Mouse (Mus musculus) heart, adult 2 months (tissue): ENCODE data around the gene Agap1. TPM values are rescaled to one million over a fixed set of nuclear protein-coding genes. Genes with fewer than 3 reads are reported as not detected.

Experiments
- DNase-seq, 2 experiments: peaks; one replicate each; pipeline ENCODE4 v3.0.0; 2021
- H3K27ac ChIP-seq: fragments of 200-600 bp; 2 replicates; pipeline ENCODE4 v1.8.1; 2022
- H3K27me3 ChIP-seq: fragments of 200-500 bp; 2 replicates; pipeline ENCODE4 v1.6.1; 2012; ENCODE audit warnings: mild to moderate bottlenecking, low read length, inconsistent platforms, mixed read lengths; ENCODE audit not compliant: control insufficient read depth, insufficient read depth
- H3K36me3 ChIP-seq: fragments of 200-500 bp; 2 replicates; pipeline ENCODE4 v1.6.1; 2012; ENCODE audit warnings: low read length, inconsistent platforms; ENCODE audit not compliant: control insufficient read depth, insufficient read depth
- H3K4me1 ChIP-seq: fragments of 200-500 bp; 2 replicates; pipeline ENCODE4 v1.6.1; 2011; ENCODE audit warnings: low read length; ENCODE audit not compliant: control insufficient read depth, insufficient read depth
- H3K4me3 ChIP-seq: fragments of 200-600 bp; 2 replicates; pipeline ENCODE4 v1.8.1; 2022
- H3K79me2 ChIP-seq: fragments of 200-500 bp; replicated peaks from 2 replicates; pipeline ENCODE4 v1.6.1; 2012; ENCODE audit warnings: mild to moderate bottlenecking, inconsistent platforms, low read length, moderate library complexity, mixed read lengths; ENCODE audit not compliant: control insufficient read depth, insufficient read depth
- H3K9ac ChIP-seq: fragments of 200-500 bp; 2 replicates; pipeline ENCODE4 v1.6.1; 2012; ENCODE audit warnings: low read depth, mild to moderate bottlenecking, control low read depth, inconsistent platforms, low read length, mixed read lengths
- CTCF ChIP-seq: fragments of 200-600 bp; IDR thresholded peaks from 2 replicates; pipeline ENCODE4 v1.8.1; 2022; ENCODE audit warnings: antibody characterized with exemption, mild to moderate bottlenecking, moderate library complexity
- EP300 ChIP-seq: fragments of 200-500 bp; IDR thresholded peaks from 2 replicates; pipeline ENCODE4 v1.6.1; 2011; ENCODE audit warnings: low read depth, low read length, control low read depth; ENCODE audit not compliant: insufficient read depth
- POLR2A ChIP-seq: fragments of 200-500 bp; IDR thresholded peaks from 2 replicates; pipeline ENCODE4 v1.6.1; 2011; ENCODE audit warnings: mild to moderate bottlenecking, low read depth, low read length, control low read depth; ENCODE audit not compliant: insufficient read depth
- WGBS: fragments of 180-500 bp; shearing (Covaris S2); methylation state at CpG from one replicate; pipeline ENCODE4 v1.1.7; 2018; 5-methylcytosine and 5-hydroxymethylcytosine counted together
- intact Hi-C: fragments of 180-260 bp; cut with DNase I; formaldehyde crosslinking; loops from one replicate; pipeline ENCODE4 v1.15.1; 2025
- polyA plus RNA-seq: library from polyadenylated mRNA; depleted of rRNA; stranded (reverse); fragments of >200 nt; gene quantifications from 2 replicates; pipeline ENCODE4 v1.2.3, GENCODE M21; 2012
- total RNA-seq, 2 experiments: library from RNA; stranded (reverse); gene quantifications; 2 replicates each; pipeline ENCODE4 v1.2.3; 2021

Agap1 gene
- total and polyA plus RNA-seq, 3 experiments: 11.4 to 62.1 (median 59.0) TPM

- intact Hi-C loops: no loop called here
Observed at GRCm38 (mm10) chr1:89848356-89849039, 393.9 kb downstream of the Agap1 start.

GRCm38 (mm10) chr1:89849151-89849860, 394.7 kb downstream of the Agap1 start:
- intact Hi-C loops: no loop called here

More at GRCm38 (mm10) chr1:89848356-89849039, 393.9 kb downstream of the Agap1 start:
- TF ChIP-seq CTCF (no peak), POLR2A (no peak), EP300 (no peak)
- 91% methylated on average over 17 of the region's 17 CpGs for WGBS
- H3K27ac ChIP-seq: no peak overlapping the region
- no peak overlapping the region for H3K4me3 ChIP-seq
- DNase-seq: no peak
- no peak overlapping the region for H3K9ac ChIP-seq
- H3K27me3 ChIP-seq: no peaks in the 10 kb centered on the region
- H3K4me1 ChIP-seq: no peaks in the 10 kb centered on the region
- H3K36me3 ChIP-seq: no peaks in the 10 kb centered on the region
- H3K79me2 ChIP-seq: no peaks in the 10 kb centered on the region

GRCm38 (mm10) chr1:89849861-89850230, 395.2 kb downstream of the Agap1 start:
- Histone ChIP-seq H3K27ac (no peak overlapping the region), H3K4me1 (no peaks in the 10 kb centered on the region), H3K27me3 (no peaks in the 10 kb centered on the region), H3K79me2 (no peaks in the 10 kb centered on the region), H3K9ac (no peak overlapping the region), H3K4me3 (no peak overlapping the region), H3K36me3 (no peaks in the 10 kb centered on the region)
- no peak for DNase-seq
- TF ChIP-seq CTCF (no peak), POLR2A (no peak), EP300 (no peak)
- 94% methylated on average over 7 of the region's 7 CpGs for WGBS
- intact Hi-C loops: no loop called here

More at GRCm38 (mm10) chr1:89849151-89849860, 394.7 kb downstream of the Agap1 start:
- H3K4me3 ChIP-seq: no peak overlapping the region
- H3K27me3 ChIP-seq: no peaks in the 10 kb centered on the region
- no peak overlapping the region for H3K27ac ChIP-seq
- no peak for DNase-seq
- H3K36me3 ChIP-seq: no peaks in the 10 kb centered on the region
- no peaks in the 10 kb centered on the region for H3K79me2 ChIP-seq
- TF ChIP-seq CTCF: no peak
- no peak for TF ChIP-seq EP300
- TF ChIP-seq POLR2A: no peak
- WGBS: 92% methylated on average over 23 of the region's 23 CpGs
- no peak overlapping the region for H3K9ac ChIP-seq
- H3K4me1 ChIP-seq: no peaks in the 10 kb centered on the region

DNA sequence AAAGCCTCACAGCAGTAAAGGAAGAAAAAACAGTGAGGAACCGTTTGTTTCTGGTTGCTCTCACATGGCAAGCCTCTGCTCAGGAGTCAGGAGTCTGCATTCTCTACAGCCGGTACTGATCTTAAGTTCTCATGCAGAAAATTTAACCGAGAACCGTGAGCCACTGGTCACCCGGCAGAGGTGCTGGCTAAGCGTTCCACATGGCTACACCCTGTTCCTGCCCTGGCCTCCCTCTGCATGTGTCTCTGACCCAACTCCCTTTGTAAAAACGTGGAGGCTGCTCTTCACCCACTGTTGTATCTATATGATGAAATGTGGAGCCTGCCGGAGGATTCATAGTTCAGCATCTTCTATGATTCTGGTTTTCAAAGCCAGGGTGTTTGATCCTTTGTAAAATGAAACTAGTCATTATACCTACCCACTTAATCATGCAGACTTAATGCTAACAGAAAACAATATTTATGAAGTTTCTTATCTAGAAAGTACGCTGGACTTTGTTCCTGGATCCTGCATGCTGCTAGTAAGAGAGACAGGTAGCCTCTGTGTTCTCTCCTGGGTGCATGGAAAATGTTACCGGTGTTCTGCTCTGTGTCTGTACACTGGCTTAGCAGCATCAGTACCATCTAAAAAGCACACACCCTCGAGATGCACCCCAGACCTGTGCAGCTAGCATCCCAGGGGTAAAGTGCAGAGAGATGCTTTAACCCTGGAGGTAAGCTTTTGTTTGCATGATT, 396.2 kb downstream of the Agap1 start:
- 89% methylated on average over 11 of the region's 11 CpGs for WGBS
- Histone ChIP-seq H3K36me3 (no peaks in the 10 kb centered on the region), H3K4me3 (no peak overlapping the region), H3K79me2 (no peaks in the 10 kb centered on the region), H3K4me1 (no peaks in the 10 kb centered on the region), H3K27ac (no peak overlapping the region), H3K27me3 (no peaks in the 10 kb centered on the region), H3K9ac (no peak overlapping the region)
- no peak for TF ChIP-seq EP300
- TF ChIP-seq CTCF: no peak
- no peak for TF ChIP-seq POLR2A
- intact Hi-C loops: no loop called here
- DNase-seq: no peak

GRCm38 (mm10) chr1:89859182-89859581, 404.6 kb downstream of the Agap1 start:
- 50% methylated on average over 3 of the region's 3 CpGs for WGBS
- H3K9ac ChIP-seq: no peak overlapping the region

More at GRCm38 (mm10) chr1:89859182-89859581, 404.6 kb downstream of the Agap1 start:
- H3K27me3 ChIP-seq: no peaks in the 10 kb centered on the region
- no peaks in the 10 kb centered on the region; the same call in 1 of the 2 replicates for H3K36me3 ChIP-seq
- H3K27ac ChIP-seq: no peak overlapping the region
- TF ChIP-seq POLR2A (no peak), CTCF (peak; percentile 75)
- intact Hi-C loops: loop anchor here (1.0 to 5.0 kb wide), 3 partner anchors 68 to 217 kb away; no protein-coding TSS in a partner anchor
- H3K4me3 ChIP-seq: no peak overlapping the region
- DNase-seq: peak; percentile 37 to 66
- peaks cover 9% of the 10 kb centered on the region for H3K4me1 ChIP-seq
- no peaks in the 10 kb centered on the region for H3K79me2 ChIP-seq
